Mouse (Mus musculus) liver, postnatal 0 days (tissue): ENCODE data around the gene Ufc1. TPM values are rescaled to one million over a fixed set of nuclear protein-coding genes. Genes with fewer than 3 reads are reported as not detected.
A peak's percentile ranks its signal among the peaks of the same experiment; 100 is the strongest.

Experiments used
- ATAC-seq: fragments of 200-750 bp; cut with Nextera tagmentation; 2 replicates; pipeline ENCODE4 v1.8.0; 2017; ENCODE audit warnings: mild to moderate bottlenecking, moderate library complexity
- DNase-seq: peaks from one replicate; pipeline ENCODE4 v3.0.0-alpha.2; 2016
- H3K27ac ChIP-seq: fragments of 300-500 bp; sonication (generic); 2 replicates; pipeline ENCODE4 v1.5.1; 2014; ENCODE audit warnings: antibody characterized with exemption, moderate library complexity, mild to moderate bottlenecking, low read depth
- H3K27me3 ChIP-seq: fragments of 300-500 bp; sonication (generic); 2 replicates; pipeline ENCODE4 v1.6.1; 2014; ENCODE audit warnings: low read length, control low read depth, mixed read lengths; ENCODE audit not compliant: insufficient read depth
- H3K36me3 ChIP-seq: fragments of 300-500 bp; sonication (generic); replicated peaks from 2 replicates; pipeline ENCODE4 v1.6.1; 2014; ENCODE audit warnings: mild to moderate bottlenecking, control low read depth, low read length, moderate library complexity, mixed read lengths; ENCODE audit not compliant: insufficient read depth
- H3K4me1 ChIP-seq: fragments of 300-500 bp; sonication (generic); 2 replicates; pipeline ENCODE4 v1.6.1; 2014; ENCODE audit warnings: antibody characterized with exemption, mild to moderate bottlenecking, control low read depth; ENCODE audit not compliant: insufficient read depth
- H3K4me2 ChIP-seq: fragments of 300-500 bp; sonication (generic); 2 replicates; pipeline ENCODE4 v1.6.1; 2014; ENCODE audit warnings: low read depth, mild to moderate bottlenecking, low read length, moderate library complexity, mixed read lengths
- H3K4me3 ChIP-seq: fragments of 300-500 bp; sonication (generic); 2 replicates; pipeline ENCODE4 v1.5.1; 2014; ENCODE audit warnings: low read depth, low read length
- H3K9ac ChIP-seq: fragments of 300-500 bp; sonication (generic); replicated peaks from 2 replicates; pipeline ENCODE4 v1.6.1; 2014; ENCODE audit warnings: mild to moderate bottlenecking, moderate library complexity
- H3K9me3 ChIP-seq: fragments of 300-500 bp; sonication (generic); 2 replicates; pipeline ENCODE4 v1.6.1; 2016; ENCODE audit warnings: mild to moderate bottlenecking, control low read depth, low read length, mixed read lengths
- CTCF ChIP-seq: sonication (generic); IDR thresholded peaks from 2 replicates; pipeline ENCODE4 v1.5.1; 2016; ENCODE audit warnings: antibody characterized with exemption, low read depth
- EP300 ChIP-seq: IDR thresholded peaks from 2 replicates; pipeline ENCODE4 v1.6.1; 2016; ENCODE audit warnings: antibody characterized with exemption, low read depth, mild to moderate bottlenecking
- WGBS: fragments of 180-500 bp; shearing (Covaris S2); extraction: QIAGEN DNeasy Blood & Tissue Kit; methylation state at CpG from one replicate; pipeline ENCODE4 v1.1.7; 2014; ENCODE audit not compliant: insufficient replicate concordance; 5-methylcytosine and 5-hydroxymethylcytosine counted together
- polyA plus RNA-seq: library from polyadenylated mRNA; unstranded; fragments of >200 nt; fragmentation: Nextera tagmentation; extraction: Ambion mirVana; gene quantifications from 2 replicates; pipeline ENCODE4 v1.2.1, GENCODE M21; 2015

Ufc1 gene
- polyA plus RNA-seq, 1 experiment from 2014 or later = 59.6 TPM

- no peak for DNase-seq
- Histone ChIP-seq H3K4me2 (peak overlapping the region; percentile 81), H3K9ac (peak overlapping the region; percentile 96), H3K27ac (peak overlapping the region; percentile 97), H3K9me3 (no peaks in the 10 kb centered on the region), H3K4me1 (peaks cover 12% of the 10 kb centered on the region), H3K4me3 (peak overlapping the region; percentile 59), H3K27me3 (no peaks in the 10 kb centered on the region), H3K36me3 (peaks cover 68% of the 10 kb centered on the region)
- WGBS = 63% methylated on average over 5 of the region's 5 CpGs
- no peak for TF ChIP-seq CTCF
- TF ChIP-seq EP300 = no peak
- no peak for ATAC-seq
Measured at GRCm38 (mm10) chr1:171279721-171280120, 15.1 kb downstream of the Ufc1 start.

- TF ChIP-seq EP300 = no peak
- no peak for TF ChIP-seq CTCF
- DNase-seq = no peak
- H3K4me2 ChIP-seq = peak overlapping the region; percentile 81
- 88% methylated on average over 14 of the region's 14 CpGs for WGBS
- H3K27me3 ChIP-seq = no peaks in the 10 kb centered on the region
- peak overlapping the region; percentile 97 for H3K27ac ChIP-seq
- H3K36me3 ChIP-seq = peaks cover 73% of the 10 kb centered on the region
- peak overlapping the region; percentile 59 for H3K4me3 ChIP-seq
- H3K9me3 ChIP-seq = no peaks in the 10 kb centered on the region
- peaks cover 12% of the 10 kb centered on the region for H3K4me1 ChIP-seq
- peak overlapping the region; percentile 96 for H3K9ac ChIP-seq
- no peak for ATAC-seq
Measured at GRCm38 (mm10) chr1:171279012-171279705, 15.7 kb downstream of the Ufc1 start.

DNA sequence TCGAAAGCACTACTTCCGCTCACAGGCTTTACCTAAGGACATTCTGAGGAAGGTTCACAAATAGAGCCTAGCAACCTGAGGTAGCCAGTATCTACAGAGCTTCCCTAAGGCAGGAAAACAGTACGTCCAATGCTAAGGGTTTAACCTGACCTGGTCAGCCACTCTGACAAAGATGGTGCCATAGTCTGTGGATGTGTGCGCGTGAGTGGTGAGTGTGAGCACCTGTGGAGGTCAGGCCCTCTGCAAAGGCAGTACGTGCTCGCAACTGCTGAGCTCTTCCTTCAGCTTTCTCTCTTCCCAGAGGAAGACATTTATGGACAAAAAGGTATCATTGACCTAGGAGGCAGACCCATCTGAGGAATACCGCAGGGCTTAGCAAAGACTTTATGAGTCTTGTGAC lies 16.4 kb downstream of the Ufc1 start:
- peak overlapping the region; percentile 81 for H3K4me2 ChIP-seq
- ATAC-seq (no peak), DNase-seq (peak; percentile 10)
- TF ChIP-seq EP300 = no peak
- H3K9me3 ChIP-seq = no peaks in the 10 kb centered on the region
- peaks cover 74% of the 10 kb centered on the region for H3K36me3 ChIP-seq
- H3K27ac ChIP-seq = no peak overlapping the region
- peak overlapping the region; percentile 59 for H3K4me3 ChIP-seq
- H3K27me3 ChIP-seq = no peaks in the 10 kb centered on the region
- H3K9ac ChIP-seq = peak overlapping the region; percentile 26; the same call in 1 of the 2 replicates
- peaks cover 12% of the 10 kb centered on the region for H3K4me1 ChIP-seq
- WGBS = 92% methylated on average over 8 of the region's 8 CpGs

DNA sequence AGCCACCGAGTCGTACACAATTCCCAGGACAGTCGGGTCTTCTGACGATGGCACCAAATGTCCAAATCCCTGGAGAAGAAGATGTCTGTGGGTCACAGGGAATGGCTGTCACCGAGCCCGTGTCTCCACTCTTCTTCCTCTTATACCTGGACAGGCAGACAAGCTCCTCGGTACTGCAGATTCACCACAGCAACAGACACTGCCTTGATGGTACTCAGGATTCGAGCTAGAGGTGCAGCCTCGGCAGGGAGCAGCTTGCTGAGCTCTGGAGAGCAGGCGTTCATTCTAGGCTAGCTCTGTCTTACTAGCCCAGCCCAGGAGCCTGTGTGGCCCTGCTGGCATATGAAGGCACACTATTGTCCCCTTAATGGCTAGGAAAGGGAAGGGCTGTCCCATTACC lies 17.1 kb downstream of the Ufc1 start:
- H3K27me3 ChIP-seq = no peaks in the 10 kb centered on the region
- peaks cover 71% of the 10 kb centered on the region for H3K36me3 ChIP-seq
- peaks cover 12% of the 10 kb centered on the region for H3K4me1 ChIP-seq
- H3K9me3 ChIP-seq = no peaks in the 10 kb centered on the region
- ATAC-seq (no peak), DNase-seq (peak; percentile 11)
- H3K4me3 ChIP-seq = no peak overlapping the region
- 87% methylated on average over 10 of the region's 10 CpGs for WGBS
- H3K27ac ChIP-seq = no peak overlapping the region
- TF ChIP-seq CTCF (no peak), EP300 (no peak)
- H3K9ac ChIP-seq = no peak overlapping the region; the same call in 1 of the 2 replicates
- H3K4me2 ChIP-seq = peak overlapping the region; percentile 81; the same call in 1 of the 2 replicates

- Histone ChIP-seq H3K4me1 (peaks cover 14% of the 10 kb centered on the region), H3K9me3 (no peaks in the 10 kb centered on the region), H3K4me3 (no peak overlapping the region), H3K27me3 (no peaks in the 10 kb centered on the region), H3K4me2 (no peak overlapping the region), H3K9ac (no peak overlapping the region), H3K36me3 (peaks cover 69% of the 10 kb centered on the region), H3K27ac (0 out of 2 replicates have a peak overlapping the region, but pooled peaks have one; percentile 11)
- 88% methylated on average over 14 of the region's 14 CpGs for WGBS
- ATAC-seq = no peak
- no peak for TF ChIP-seq EP300
- TF ChIP-seq CTCF = no peak
- no peak for DNase-seq
Measured at GRCm38 (mm10) chr1:171276110-171276748, 18.6 kb downstream of the Ufc1 start.

- H3K36me3 ChIP-seq = peaks cover 69% of the 10 kb centered on the region
- H3K4me3 ChIP-seq = no peak overlapping the region
- H3K4me1 ChIP-seq = peaks cover 17% of the 10 kb centered on the region
- WGBS = 91% methylated on average over 11 of the region's 11 CpGs
- H3K4me2 ChIP-seq = no peak overlapping the region
- H3K9me3 ChIP-seq = no peaks in the 10 kb centered on the region
- DNase-seq (no peak), ATAC-seq (no peak)
- no peak for TF ChIP-seq CTCF
- TF ChIP-seq EP300 = no peak
- no peak overlapping the region for H3K9ac ChIP-seq
- H3K27ac ChIP-seq = no peak overlapping the region
- no peaks in the 10 kb centered on the region for H3K27me3 ChIP-seq
Measured at GRCm38 (mm10) chr1:171275144-171275734, 19.6 kb downstream of the Ufc1 start.
